In genomic region chr10:84707226-84707625, GRCm38 (mm10) we compare ENCODE assay signal across 15 mouse cellular contexts. TPM values are rescaled to one million over a fixed set of nuclear protein-coding genes. Genes with fewer than 3 reads are reported as not detected.
DNase-seq lines count a peak whose midpoint lies in the region; ATAC-seq and TF ChIP-seq lines count a peak whose summit lies in the region.
"Had no signal": no experiment of that assay in that cellular context is flagged by ENCODE, and none has a peak within 500 bp of the region (broad histone marks: within the 10 kb centered on the region; RNA-seq: fewer than 3 reads in every experiment).

No protein-coding gene starts in this region.

- peak; percentile 27 for DNase-seq in limb, embryonic 11.5 days (ENCODE audit: low spot score)
- DNase-seq in limb, embryonic 10.5 days (ENCODE audit: low spot score) = no peak
- DNase-seq in heart, postnatal 0 days (ENCODE audit: low spot score) = peak; percentile 58
- no peak for DNase-seq in cerebellum, adult 11-12 months
- no peak for DNase-seq in right cerebral cortex, postnatal 14 days
- DNase-seq in adrenal gland, postnatal 36 days = no peak
- DNase-seq: adrenal gland, postnatal 14 days; gastrocnemius, postnatal 14 days; right cerebral cortex, postnatal 25 days; thymus, postnatal 4 days had no signal

- H3K36me3 ChIP-seq in limb, embryonic 11.5 days (ENCODE audit: control insufficient read depth, insufficient read depth, low read length) = no peaks in the 10 kb centered on the region
- peaks cover 28% of the 10 kb centered on the region for H3K36me3 ChIP-seq in limb, embryonic 10.5 days
- peaks cover 6% of the 10 kb centered on the region; the same call in 1 of the 2 replicates for H3K36me3 ChIP-seq in heart, postnatal 0 days (replicated peaks; ENCODE audit: control insufficient read depth, insufficient read depth, low read length)
- H3K36me3 ChIP-seq in lung, embryonic 16.5 days (ENCODE audit: control insufficient read depth, insufficient read depth, low read length) = no peaks in the 10 kb centered on the region; the same call in 1 of the 2 replicates
- H3K36me3 ChIP-seq in stomach, embryonic 14.5 days (ENCODE audit: control insufficient read depth, insufficient read depth, low read length) = no peaks in the 10 kb centered on the region

- TF ChIP-seq EP300 in heart, postnatal 0 days (IDR thresholded peaks at IDR 0.05; ENCODE audit: low read depth) = no peak

- 19% methylated on average over 6 of the region's 6 CpGs for WGBS in limb, embryonic 11.5 days
- WGBS in limb, embryonic 10.5 days = 20% methylated on average over 6 of the region's 6 CpGs
- 35% methylated on average over 6 of the region's 6 CpGs for WGBS in heart, postnatal 0 days
- WGBS in lung, embryonic 16.5 days = 37% methylated on average over 6 of the region's 6 CpGs
- WGBS in stomach, embryonic 14.5 days = 44% methylated on average over 6 of the region's 6 CpGs

- H3K9me3 ChIP-seq in limb, embryonic 11.5 days (ENCODE audit: control insufficient read depth, low read length) = no peaks in the 10 kb centered on the region
- H3K9me3 ChIP-seq in limb, embryonic 10.5 days (replicated peaks) = no peaks in the 10 kb centered on the region
- no peaks in the 10 kb centered on the region for H3K9me3 ChIP-seq in heart, postnatal 0 days (replicated peaks; ENCODE audit: control insufficient read depth, low read length)
- no peaks in the 10 kb centered on the region for H3K9me3 ChIP-seq in lung, embryonic 16.5 days (ENCODE audit: control insufficient read depth, low read length)
- no peaks in the 10 kb centered on the region for H3K9me3 ChIP-seq in stomach, embryonic 14.5 days (ENCODE audit: control insufficient read depth, low read depth, low read length)
- H3K9me3 ChIP-seq: G1E had no signal

- 0 out of 2 replicates have a peak, but pooled peaks cover 2% of the 10 kb centered on the region for H3K4me1 ChIP-seq in limb, embryonic 11.5 days (ENCODE audit: control insufficient read depth, insufficient read depth, low read length)
- peaks cover 20% of the 10 kb centered on the region for H3K4me1 ChIP-seq in limb, embryonic 10.5 days
- 0 out of 2 replicates have a peak, but pooled peaks cover 3% of the 10 kb centered on the region for H3K4me1 ChIP-seq in heart, postnatal 0 days (ENCODE audit: control insufficient read depth, insufficient read depth)
- H3K4me1 ChIP-seq in lung, embryonic 16.5 days (replicated peaks; ENCODE audit: control insufficient read depth, insufficient read depth, low read length) = peaks cover 21% of the 10 kb centered on the region
- H3K4me1 ChIP-seq in stomach, embryonic 14.5 days (ENCODE audit: control insufficient read depth, insufficient read depth, low read length) = no peaks in the 10 kb centered on the region

- TF ChIP-seq CTCF in heart, postnatal 0 days (IDR thresholded peaks at IDR 0.05; ENCODE audit: low read depth) = no peak

- no peak overlapping the region for H3K9ac ChIP-seq in limb, embryonic 11.5 days (ENCODE audit: low read length)
- H3K9ac ChIP-seq in heart, postnatal 0 days (replicated peaks; ENCODE audit: low read depth, low read length) = no peak overlapping the region
- H3K9ac ChIP-seq in lung, embryonic 16.5 days (ENCODE audit: low read length) = no peak overlapping the region
- H3K9ac ChIP-seq in stomach, embryonic 14.5 days (replicated peaks; ENCODE audit: low read depth, low read length) = no peak overlapping the region

- H3K27me3 ChIP-seq in limb, embryonic 11.5 days (ENCODE audit: control insufficient read depth, insufficient read depth, low read length) = no peaks in the 10 kb centered on the region
- peaks cover 15% of the 10 kb centered on the region; the same call in 1 of the 2 replicates for H3K27me3 ChIP-seq in limb, embryonic 10.5 days (ENCODE audit: low read depth, poor library complexity, severe bottlenecking)
- H3K27me3 ChIP-seq in heart, postnatal 0 days (ENCODE audit: control insufficient read depth, insufficient read depth, low read length) = no peaks in the 10 kb centered on the region
- H3K27me3 ChIP-seq in lung, embryonic 16.5 days (ENCODE audit: control insufficient read depth, insufficient read depth, low read depth, low read length) = no peaks in the 10 kb centered on the region
- no peaks in the 10 kb centered on the region for H3K27me3 ChIP-seq in stomach, embryonic 14.5 days (ENCODE audit: control insufficient read depth, insufficient read depth, low read length)

- no peak for ATAC-seq in limb, embryonic 11.5 days (ENCODE audit: insufficient number of reproducible peaks, low FRiP score, low TSS enrichment, low read depth)
- peak; percentile 79; the same call in 1 of the 2 replicates for ATAC-seq in heart, postnatal 0 days (ENCODE audit: insufficient read depth, low read depth)
- ATAC-seq in lung, embryonic 16.5 days (ENCODE audit: low read depth) = peak; percentile 55
- ATAC-seq in stomach, embryonic 14.5 days (ENCODE audit: insufficient number of reproducible peaks, insufficient read depth, low FRiP score, low read depth) = no peak

- no peak overlapping the region for H3K4me2 ChIP-seq in limb, embryonic 11.5 days (ENCODE audit: low read depth, severe bottlenecking)
- no peak overlapping the region for H3K4me2 ChIP-seq in heart, postnatal 0 days (ENCODE audit: low read depth, low read length)
- H3K4me2 ChIP-seq in lung, embryonic 16.5 days (ENCODE audit: low read depth, low read length) = no peak overlapping the region
- H3K4me2 ChIP-seq in stomach, embryonic 14.5 days (replicated peaks; ENCODE audit: low read depth, low read length) = no peak overlapping the region

- no peak overlapping the region for H3K27ac ChIP-seq in limb, embryonic 11.5 days (replicated peaks; ENCODE audit: low read depth, low read length)
- no peak overlapping the region for H3K27ac ChIP-seq in limb, embryonic 10.5 days
- peak overlapping the region; percentile 30 for H3K27ac ChIP-seq in heart, postnatal 0 days (ENCODE audit: low read depth)
- peak overlapping the region; percentile 52 for H3K27ac ChIP-seq in lung, embryonic 16.5 days (ENCODE audit: low read length)
- 0 out of 2 replicates have a peak overlapping the region, but pooled peaks have one; percentile 24 for H3K27ac ChIP-seq in stomach, embryonic 14.5 days (ENCODE audit: low read length)

- H3K4me3 ChIP-seq in limb, embryonic 11.5 days (ENCODE audit: low read depth, low read length) = no peak overlapping the region
- H3K4me3 ChIP-seq in limb, embryonic 10.5 days = no peak overlapping the region
- H3K4me3 ChIP-seq in heart, postnatal 0 days (ENCODE audit: low read depth, low read length) = no peak overlapping the region
- no peak overlapping the region for H3K4me3 ChIP-seq in lung, embryonic 16.5 days (ENCODE audit: low read length)
- H3K4me3 ChIP-seq in stomach, embryonic 14.5 days (ENCODE audit: low read depth, low read length) = no peak overlapping the region

RNA-seq across cellular contexts. Expression of gene Rfx4, which starts 48.6 kb away (rescaled TPM):
- 0.40 and 1.3 TPM in 2 replicates for polyA plus RNA-seq in limb, embryonic 11.5 days (2014; fragmentation: Nextera tagmentation; extraction: Ambion mirVana)
- polyA plus RNA-seq in limb, embryonic 10.5 days (2016; fragmentation: Nextera tagmentation; extraction: Ambion mirVana) = 0.06 TPM in 1 of 2 replicates, not detected in the other
- total RNA-seq in heart, postnatal 0 days (2014; rRNA removed; ENCODE audit: low replicate concordance) = not detected in 2 replicates
- polyA plus RNA-seq in heart, postnatal 0 days (2015; fragmentation: Nextera tagmentation; extraction: Ambion mirVana) = not detected in 2 replicates
- 0.06 TPM in 1 of 2 replicates, not detected in the other for polyA plus RNA-seq in lung, embryonic 16.5 days (2015; fragmentation: Nextera tagmentation; extraction: Ambion mirVana)
- not detected in 2 replicates for polyA plus RNA-seq in stomach, embryonic 14.5 days (2014; fragmentation: Nextera tagmentation; extraction: Ambion mirVana)
- not detected for total RNA-seq in adrenal gland, postnatal 36 days (2021)
- total RNA-seq: common myeloid progenitor, adult 5-6 weeks; G1E; monocyte, adult 5-6 weeks had no signal
- polyA plus RNA-seq: G1E had no signal

Comparison
In these comparisons a context has a peak if more than half of its experiments do, and no peak if none do; other contexts are left out.
1. DNase-seq: peak in limb, embryonic 11.5 days (single experiment) and heart, postnatal 0 days (single experiment); none in limb, embryonic 10.5 days (single experiment), cerebellum, adult 11-12 months (single experiment), right cerebral cortex, postnatal 14 days (single experiment) and adrenal gland, postnatal 36 days (0 of 2).
2. ATAC-seq: peak in heart, postnatal 0 days (single experiment) and lung, embryonic 16.5 days (single experiment); none in limb, embryonic 11.5 days (single experiment) and stomach, embryonic 14.5 days (single experiment).
3. H3K27ac ChIP-seq: peak in heart, postnatal 0 days (single experiment), lung, embryonic 16.5 days (single experiment) and stomach, embryonic 14.5 days (single experiment); none in limb, embryonic 11.5 days (single experiment) and limb, embryonic 10.5 days (single experiment).